Mouse (Mus musculus) midbrain, embryonic 16.5 days (tissue): ENCODE measurements at regions not wholly inside any gene's neighbourhood (a gene's known extent, or its start where the extent isn't known, plus 50 kb on each side); places are given as distances from the start of the nearest gene placed in this dataset.

Source experiments
- ATAC-seq: fragments of 200-750 bp; cut with Nextera tagmentation; 2 replicates; pipeline ENCODE4 v1.8.0; 2017; ENCODE audit warnings: moderate TSS enrichment
- H3K27ac ChIP-seq: fragments of 300-500 bp; sonication (generic); 2 replicates; pipeline ENCODE4 v1.5.1; 2014; ENCODE audit warnings: mild to moderate bottlenecking, low read length, mixed read lengths
- H3K27me3 ChIP-seq: fragments of 300-500 bp; sonication (generic); 2 replicates; pipeline ENCODE4 v1.6.1; 2014; ENCODE audit warnings: low read depth, low read length, mixed read lengths; ENCODE audit not compliant: control insufficient read depth, insufficient read depth
- H3K36me3 ChIP-seq: fragments of 300-500 bp; sonication (generic); 2 replicates; pipeline ENCODE4 v1.6.1; 2014; ENCODE audit warnings: mild to moderate bottlenecking, low read length, moderate library complexity, mixed read lengths; ENCODE audit not compliant: control insufficient read depth, insufficient read depth
- H3K4me1 ChIP-seq: fragments of 300-500 bp; sonication (generic); 2 replicates; pipeline ENCODE4 v1.6.1; 2014; ENCODE audit warnings: mild to moderate bottlenecking, low read length, mixed read lengths; ENCODE audit not compliant: control insufficient read depth, insufficient read depth
- H3K4me2 ChIP-seq: fragments of 300-500 bp; sonication (generic); 2 replicates; pipeline ENCODE4 v1.6.1; 2014; ENCODE audit warnings: mild to moderate bottlenecking, low read length, mixed read lengths
- H3K4me3 ChIP-seq: fragments of 300-500 bp; sonication (generic); 2 replicates; pipeline ENCODE4 v1.5.1; 2014; ENCODE audit warnings: low read depth, mild to moderate bottlenecking, low read length, moderate library complexity, mixed read lengths
- H3K9ac ChIP-seq: fragments of 300-500 bp; sonication (generic); 2 replicates; pipeline ENCODE4 v1.6.1; 2014; ENCODE audit warnings: low read depth, low read length, mixed read lengths
- H3K9me3 ChIP-seq: fragments of 300-500 bp; sonication (generic); replicated peaks from 2 replicates; pipeline ENCODE4 v1.6.1; 2014; ENCODE audit warnings: mild to moderate bottlenecking, low read length, mixed read lengths; ENCODE audit not compliant: control insufficient read depth, poor library complexity, severe bottlenecking
- WGBS: fragments of 180-500 bp; shearing (Covaris S2); extraction: QIAGEN DNeasy Blood & Tissue Kit; methylation state at CpG from one replicate; pipeline ENCODE4 v1.1.7; 2014; 5-methylcytosine and 5-hydroxymethylcytosine counted together

- Histone ChIP-seq H3K36me3 (no peaks in the 10 kb centered on the region), H3K4me2 (no peak overlapping the region), H3K9ac (no peak overlapping the region), H3K27ac (no peak overlapping the region), H3K27me3 (0 out of 2 replicates have a peak, but pooled peaks cover 3% of the 10 kb centered on the region), H3K9me3 (no peaks in the 10 kb centered on the region), H3K4me1 (no peaks in the 10 kb centered on the region), H3K4me3 (no peak overlapping the region)
- WGBS = 58% methylated on average over 8 of the region's 8 CpGs
- no peak for ATAC-seq
Observed at GRCm38 (mm10) chr16:25067276-25068249, 219.1 kb upstream of the Tprg start.

GRCm38 (mm10) chr16:25080811-25081210, 205.8 kb upstream of the Tprg start:
- H3K27ac ChIP-seq = no peak overlapping the region
- H3K9me3 ChIP-seq = no peaks in the 10 kb centered on the region
- H3K4me3 ChIP-seq = no peak overlapping the region
- ATAC-seq = no peak
- H3K36me3 ChIP-seq = no peaks in the 10 kb centered on the region
- H3K27me3 ChIP-seq = no peaks in the 10 kb centered on the region
- 95% methylated on average over 6 of the region's 6 CpGs for WGBS
- H3K4me1 ChIP-seq = no peaks in the 10 kb centered on the region
- H3K9ac ChIP-seq = no peak overlapping the region
- no peak overlapping the region for H3K4me2 ChIP-seq

GRCm38 (mm10) chr16:25083729-25084128, 202.9 kb upstream of the Tprg start:
- H3K9me3 ChIP-seq = no peaks in the 10 kb centered on the region
- H3K27ac ChIP-seq = no peak overlapping the region
- H3K36me3 ChIP-seq = no peaks in the 10 kb centered on the region
- H3K4me1 ChIP-seq = 0 out of 2 replicates have a peak, but pooled peaks cover 2% of the 10 kb centered on the region
- ATAC-seq = no peak
- no peak overlapping the region for H3K9ac ChIP-seq
- H3K27me3 ChIP-seq = no peaks in the 10 kb centered on the region
- H3K4me3 ChIP-seq = no peak overlapping the region
- 92% methylated on average over 1 of the region's 1 CpGs for WGBS
- no peak overlapping the region for H3K4me2 ChIP-seq

GRCm38 (mm10) chr16:25087741-25088648, 198.6 kb upstream of the Tprg start:
- H3K27me3 ChIP-seq = no peaks in the 10 kb centered on the region
- no peak overlapping the region for H3K9ac ChIP-seq
- 0 out of 2 replicates have a peak, but pooled peaks cover 2% of the 10 kb centered on the region for H3K4me1 ChIP-seq
- H3K4me3 ChIP-seq = no peak overlapping the region
- no peak overlapping the region for H3K4me2 ChIP-seq
- 73% methylated on average over 10 of the region's 10 CpGs for WGBS
- no peak for ATAC-seq
- no peak overlapping the region for H3K27ac ChIP-seq
- no peaks in the 10 kb centered on the region for H3K9me3 ChIP-seq
- H3K36me3 ChIP-seq = no peaks in the 10 kb centered on the region

GRCm38 (mm10) chr16:25088649-25089019, 198.0 kb upstream of the Tprg start:
- Histone ChIP-seq H3K36me3 (no peaks in the 10 kb centered on the region), H3K27ac (no peak overlapping the region), H3K27me3 (no peaks in the 10 kb centered on the region), H3K4me1 (0 out of 2 replicates have a peak, but pooled peaks cover 2% of the 10 kb centered on the region), H3K4me3 (no peak overlapping the region), H3K4me2 (no peak overlapping the region), H3K9me3 (no peaks in the 10 kb centered on the region), H3K9ac (no peak overlapping the region)
- 87% methylated on average over 2 of the region's 2 CpGs for WGBS
- ATAC-seq = no peak

GRCm38 (mm10) chr16:25104165-25104564, 182.5 kb upstream of the Tprg start:
- H3K9me3 ChIP-seq = no peaks in the 10 kb centered on the region
- H3K27ac ChIP-seq = no peak overlapping the region
- no peak overlapping the region for H3K4me3 ChIP-seq
- no peak overlapping the region for H3K4me2 ChIP-seq
- H3K9ac ChIP-seq = no peak overlapping the region
- no peaks in the 10 kb centered on the region for H3K36me3 ChIP-seq
- H3K27me3 ChIP-seq = no peaks in the 10 kb centered on the region
- no peaks in the 10 kb centered on the region for H3K4me1 ChIP-seq
- 87% methylated on average over 2 of the region's 2 CpGs for WGBS
- no peak for ATAC-seq

- ATAC-seq = peak; percentile 78
- no peak overlapping the region for H3K4me3 ChIP-seq
- no peak overlapping the region for H3K9ac ChIP-seq
- 20% methylated on average over 2 of the region's 2 CpGs for WGBS
- no peaks in the 10 kb centered on the region for H3K36me3 ChIP-seq
- H3K4me1 ChIP-seq = no peaks in the 10 kb centered on the region
- no peaks in the 10 kb centered on the region for H3K9me3 ChIP-seq
- H3K4me2 ChIP-seq = no peak overlapping the region
- H3K27me3 ChIP-seq = no peaks in the 10 kb centered on the region
- no peak overlapping the region for H3K27ac ChIP-seq
Observed at GRCm38 (mm10) chr16:25104603-25105002, 182.0 kb upstream of the Tprg start.

- ATAC-seq = no peak
- H3K36me3 ChIP-seq = no peaks in the 10 kb centered on the region
- peaks cover 4% of the 10 kb centered on the region; the same call in 1 of the 2 replicates for H3K9me3 ChIP-seq
- H3K4me2 ChIP-seq = no peak overlapping the region
- H3K4me1 ChIP-seq = no peaks in the 10 kb centered on the region
- H3K27me3 ChIP-seq = no peaks in the 10 kb centered on the region
- H3K4me3 ChIP-seq = no peak overlapping the region
- WGBS = 78% methylated on average over 4 of the region's 4 CpGs
- H3K27ac ChIP-seq = no peak overlapping the region
- H3K9ac ChIP-seq = no peak overlapping the region
Observed at GRCm38 (mm10) chr16:25140164-25140563, 146.5 kb upstream of the Tprg start.
